Mouse (Mus musculus): ENCODE measurements at regions not wholly inside any gene's neighbourhood (a gene's known extent, or its start where the extent isn't known, plus 50 kb on each side); places are given as distances from the start of the nearest gene placed in this dataset.

GRCm38 (mm10) chr16:87130733-87131640, 223.0 kb upstream of the N6amt1 start:
- Histone ChIP-seq H3K4me3 (replicated peaks in 1 of 3; ENCODE audit: low read depth in 2 of 3, low read length in 2 of 3, poor library complexity in 1 of 3) (no peak overlapping the region), H3K9me3 (replicated peaks; ENCODE audit: low read length) (no peaks in the 10 kb centered on the region), H3K4me1 (ENCODE audit: control insufficient read depth in 1 of 2, insufficient read depth in 2 of 2) (peaks cover 7 to 38% of the 10 kb centered on the region in 2 experiments), H3K79me2 (replicated peaks; ENCODE audit: control insufficient read depth, extremely low read depth, insufficient read depth, poor library complexity, severe bottlenecking) (no peaks in the 10 kb centered on the region), H3K27ac (ENCODE audit: insufficient read depth, low read depth) (peak overlapping the region; percentile 66), H3K27me3 (replicated peaks) (no peaks in the 10 kb centered on the region), H3K36me3 (replicated peaks in 1 of 2; ENCODE audit: control insufficient read depth in 1 of 2, insufficient read depth in 1 of 2, low read length in 1 of 2) (no peaks in the 10 kb centered on the region), H3K4me2 (ENCODE audit: insufficient read depth, low read depth, poor library complexity, severe bottlenecking) (peak overlapping the region; percentile 61), H3K9ac (ENCODE audit: insufficient read depth, low read depth) (no peak overlapping the region)
- in situ Hi-C loops (cut with MboI; ENCODE audit: low pct_ligation_motif_present, low pct_unique_long_range_greater_than_20kb, low sequenced_read_pairs) (loop anchor here (25.0 kb wide), 2 partner anchors 106 to 231 kb away; partner anchors contain the start of gene N6amt1), dilution Hi-C loops (cut with MboI; ENCODE audit: extremely low pct_ligation_motif_present, extremely low pct_unique_long_range_greater_than_20kb, low sequenced_read_pairs) (no loop called here)
- DNase-seq (ENCODE audit: extremely low read depth), result peak; percentile 86
- TF ChIP-seq MAX (IDR thresholded peaks at IDR 0.05; ENCODE audit: low read length), result peak; percentile 43; the same call in 1 of the 2 replicates
- TF ChIP-seq POLR2A (IDR thresholded peaks at IDR 0.05; ENCODE audit: low read depth, low read length), result 0 out of 2 replicates have a peak, but pooled peaks have one; percentile 26
- peak; percentile 53 for TF ChIP-seq MEF2A (IDR thresholded peaks at IDR 0.05; ENCODE audit: borderline replicate concordance, low read depth, low read length)
- peak; percentile 76 for TF ChIP-seq BHLHE40 (IDR thresholded peaks at IDR 0.05; ENCODE audit: low read depth, low read length)
- TF ChIP-seq TBP (conservative IDR thresholded peaks at IDR 0.05; ENCODE audit: low read depth, low read length), result peak; percentile 66; the same call in 1 of the 2 replicates
- peak; percentile 94 for TF ChIP-seq IRF4 (IDR thresholded peaks at IDR 0.05; ENCODE audit: low read depth, low read length)
- peak; percentile 58; the same call in 1 of the 2 replicates for TF ChIP-seq EP300 (IDR thresholded peaks at IDR 0.05; ENCODE audit: low read length)
- no peak for TF ChIP-seq TCF12 (IDR thresholded peaks at IDR 0.05; ENCODE audit: low read depth, low read length)
- TF ChIP-seq RAD21 (IDR thresholded peaks at IDR 0.05; ENCODE audit: low read depth, low read length), result no peak
- TF ChIP-seq SIN3A (IDR thresholded peaks at IDR 0.05; ENCODE audit: low read length), result no peak

- TF ChIP-seq SMC3 (IDR thresholded peaks at IDR 0.05; ENCODE audit: low read depth, low read length) (no peak), MEF2A (IDR thresholded peaks at IDR 0.05; ENCODE audit: borderline replicate concordance, low read depth, low read length) (no peak), CHD1 (IDR thresholded peaks at IDR 0.05; ENCODE audit: low read depth, low read length) (no peak), ZC3H11A (IDR thresholded peaks at IDR 0.05; ENCODE audit: low read depth, low read length) (no peak), ZMIZ1 (IDR thresholded peaks at IDR 0.05; ENCODE audit: low read depth, low read length) (no peak), RAD21 (IDR thresholded peaks at IDR 0.05; ENCODE audit: low read depth, low read length) (no peak), UBTF (IDR thresholded peaks at IDR 0.05; ENCODE audit: low read depth, low read length) (no peak), BHLHE40 (IDR thresholded peaks at IDR 0.05; ENCODE audit: low read depth, low read length) (no peak), PAX5 (IDR thresholded peaks at IDR 0.05; ENCODE audit: low read length) (no peak), MAFK (IDR thresholded peaks at IDR 0.05; ENCODE audit: insufficient replicate concordance, low read length) (no peak), JUND (conservative IDR thresholded peaks at IDR 0.05; ENCODE audit: low read depth, low read length) (no peak), TCF12 (IDR thresholded peaks at IDR 0.05; ENCODE audit: low read depth, low read length) (no peak), MAZ (IDR thresholded peaks at IDR 0.05; ENCODE audit: low read depth, low read length) (no peak), NELFE (IDR thresholded peaks at IDR 0.05; ENCODE audit: low read depth, low read length) (no peak), MAX (IDR thresholded peaks at IDR 0.05; ENCODE audit: low read length) (no peak), MXI1 (IDR thresholded peaks at IDR 0.05; ENCODE audit: low read depth, low read length) (no peak), MYC (IDR thresholded peaks at IDR 0.05; ENCODE audit: low read depth, low read length) (no peak)
- no peak overlapping the region for H3K4me3 ChIP-seq (replicated peaks in 1 of 3; ENCODE audit: low read depth in 2 of 3, low read length in 2 of 3, poor library complexity in 1 of 3)
- no peak for DNase-seq (ENCODE audit: extremely low read depth)
- no peaks in the 10 kb centered on the region for H3K27me3 ChIP-seq (replicated peaks)
- H3K9ac ChIP-seq (ENCODE audit: insufficient read depth, low read depth), result no peak overlapping the region
- dilution Hi-C loops (cut with MboI; ENCODE audit: extremely low pct_ligation_motif_present, extremely low pct_unique_long_range_greater_than_20kb, low sequenced_read_pairs) (no loop called here), in situ Hi-C loops (cut with MboI; ENCODE audit: low pct_ligation_motif_present, low pct_unique_long_range_greater_than_20kb, low sequenced_read_pairs) (loop anchor here (25.0 kb wide), 2 partner anchors 108 to 233 kb away; partner anchors contain the start of gene N6amt1)
- H3K4me1 ChIP-seq (ENCODE audit: control insufficient read depth in 1 of 2, insufficient read depth in 2 of 2), result peaks cover 5 to 36% of the 10 kb centered on the region in 2 experiments
- H3K79me2 ChIP-seq (replicated peaks; ENCODE audit: control insufficient read depth, extremely low read depth, insufficient read depth, poor library complexity, severe bottlenecking), result no peaks in the 10 kb centered on the region
- no peaks in the 10 kb centered on the region for H3K9me3 ChIP-seq (replicated peaks; ENCODE audit: low read length)
- H3K27ac ChIP-seq (ENCODE audit: insufficient read depth, low read depth), result no peak overlapping the region
- no peak overlapping the region for H3K4me2 ChIP-seq (ENCODE audit: insufficient read depth, low read depth, poor library complexity, severe bottlenecking)
- no peaks in the 10 kb centered on the region for H3K36me3 ChIP-seq (replicated peaks in 1 of 2; ENCODE audit: control insufficient read depth in 1 of 2, insufficient read depth in 1 of 2, low read length in 1 of 2)
Measured at GRCm38 (mm10) chr16:87129021-87129420, 225.0 kb upstream of the N6amt1 start.

Data from CH12.LX (cell line).